Mouse (Mus musculus): ENCODE results near the gene Hdac7. TPM values are rescaled to one million over a fixed set of nuclear protein-coding genes. Genes with fewer than 3 reads are reported as not detected.

Gene Hdac7
- polyA plus RNA-seq, 1 experiment from 2014 or later, result 5.8 TPM

DNA sequence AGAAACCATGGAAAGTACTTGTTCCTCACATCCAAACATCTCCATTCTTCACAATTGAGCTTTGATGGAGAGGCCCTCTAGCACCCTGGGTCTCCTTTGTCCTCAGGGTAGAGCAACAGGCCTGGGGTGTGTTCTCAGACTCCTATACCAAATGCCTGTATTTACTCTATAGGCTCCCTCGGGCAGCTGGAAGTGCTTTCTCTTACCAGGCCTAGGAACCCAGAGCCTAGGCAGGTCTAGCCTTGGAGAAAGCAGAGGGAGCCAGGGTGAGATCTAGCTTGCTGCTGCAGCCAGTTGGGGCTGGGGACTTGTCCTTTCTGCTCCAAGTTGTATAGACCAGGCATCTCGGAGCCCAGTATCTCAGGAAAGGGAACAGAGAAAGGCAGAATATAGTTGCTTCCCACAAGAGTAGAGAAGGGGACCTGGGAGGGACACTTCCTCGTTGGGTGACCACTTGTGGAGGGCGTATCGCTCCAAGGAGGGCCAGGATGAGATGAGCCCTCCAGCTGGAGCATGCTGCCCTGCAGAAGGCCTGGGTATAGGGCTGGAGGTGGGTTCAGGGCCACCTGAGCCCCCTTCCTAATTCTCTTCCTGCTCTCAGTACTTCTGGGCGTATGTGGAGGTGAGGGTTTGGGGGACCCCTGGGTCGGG lies 57.0 kb downstream of the Hdac7 start:
- Histone ChIP-seq H3K27me3 (ENCODE audit: control insufficient read depth, insufficient read depth, low read depth, low read length) (peaks cover 4% of the 10 kb centered on the region), H3K36me3 (ENCODE audit: control insufficient read depth, insufficient read depth) (peaks cover 6% of the 10 kb centered on the region; the same call in 1 of the 2 replicates), H3K4me3 (ENCODE audit: low read depth, low read length) (peak overlapping the region; percentile 90), H3K9me3 (replicated peaks; ENCODE audit: control insufficient read depth, low read length) (no peaks in the 10 kb centered on the region), H3K9ac (ENCODE audit: low read depth, low read length) (peak overlapping the region; percentile 72), H3K4me1 (ENCODE audit: control insufficient read depth, low read depth, low read length) (peaks cover 49% of the 10 kb centered on the region), H3K4me2 (ENCODE audit: low read depth, low read length) (peak overlapping the region; percentile 74), H3K27ac (ENCODE audit: low read length) (peak overlapping the region; percentile 99)
- ATAC-seq (ENCODE audit: low read depth), result no peak
- WGBS (ENCODE audit: insufficient replicate concordance), result 49% methylated on average over 7 of the region's 7 CpGs

DNA sequence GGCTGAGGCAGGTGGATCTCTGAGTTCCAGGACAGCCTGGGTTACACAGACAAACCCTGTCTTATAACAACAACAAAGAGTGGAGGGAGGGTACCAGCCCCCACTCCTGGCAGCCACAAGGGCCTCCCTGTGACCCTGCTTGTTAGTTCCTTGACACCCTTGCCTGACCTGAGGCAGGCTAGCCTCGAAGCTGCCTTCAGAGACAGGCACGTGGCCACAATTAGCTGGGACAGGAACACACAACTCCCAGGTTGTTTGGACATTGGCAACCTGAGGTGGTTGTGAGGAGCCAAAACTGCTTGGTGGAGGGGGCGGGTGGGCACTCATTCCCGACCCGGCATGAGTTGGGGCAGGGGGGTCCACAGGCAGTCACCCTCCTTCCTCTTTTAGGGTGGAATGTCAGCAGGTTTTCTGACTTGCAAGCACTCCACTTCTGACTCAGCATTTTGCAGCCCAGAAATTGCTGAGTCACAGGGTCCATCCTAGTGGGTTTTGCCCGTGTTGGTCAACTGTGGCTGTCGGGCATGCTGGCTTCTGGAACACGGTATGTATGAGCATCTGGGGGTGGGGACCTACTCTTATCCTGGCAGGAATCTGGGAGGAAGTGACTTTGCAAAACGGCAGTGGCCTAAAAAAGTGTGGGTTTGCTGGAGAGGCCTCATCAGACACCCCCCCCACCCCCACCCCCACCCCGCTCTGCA lies 57.7 kb downstream of the Hdac7 start:
- H3K27ac ChIP-seq (ENCODE audit: low read length), result peak overlapping the region; percentile 99
- peak overlapping the region; percentile 90 for H3K4me3 ChIP-seq (ENCODE audit: low read depth, low read length)
- H3K9me3 ChIP-seq (replicated peaks; ENCODE audit: control insufficient read depth, low read length), result no peaks in the 10 kb centered on the region
- H3K36me3 ChIP-seq (ENCODE audit: control insufficient read depth, insufficient read depth), result peaks cover under 1% of the 10 kb centered on the region; the same call in 1 of the 2 replicates
- 14% methylated on average over 10 of the region's 10 CpGs for WGBS (ENCODE audit: insufficient replicate concordance)
- H3K4me1 ChIP-seq (ENCODE audit: control insufficient read depth, low read depth, low read length), result peaks cover 50% of the 10 kb centered on the region
- H3K4me2 ChIP-seq (ENCODE audit: low read depth, low read length), result peak overlapping the region; percentile 74
- H3K27me3 ChIP-seq (ENCODE audit: control insufficient read depth, insufficient read depth, low read depth, low read length), result peaks cover 11% of the 10 kb centered on the region
- peak; percentile 2; the same call in 1 of the 2 replicates for ATAC-seq (ENCODE audit: low read depth)
- peak overlapping the region; percentile 72 for H3K9ac ChIP-seq (ENCODE audit: low read depth, low read length)

DNA sequence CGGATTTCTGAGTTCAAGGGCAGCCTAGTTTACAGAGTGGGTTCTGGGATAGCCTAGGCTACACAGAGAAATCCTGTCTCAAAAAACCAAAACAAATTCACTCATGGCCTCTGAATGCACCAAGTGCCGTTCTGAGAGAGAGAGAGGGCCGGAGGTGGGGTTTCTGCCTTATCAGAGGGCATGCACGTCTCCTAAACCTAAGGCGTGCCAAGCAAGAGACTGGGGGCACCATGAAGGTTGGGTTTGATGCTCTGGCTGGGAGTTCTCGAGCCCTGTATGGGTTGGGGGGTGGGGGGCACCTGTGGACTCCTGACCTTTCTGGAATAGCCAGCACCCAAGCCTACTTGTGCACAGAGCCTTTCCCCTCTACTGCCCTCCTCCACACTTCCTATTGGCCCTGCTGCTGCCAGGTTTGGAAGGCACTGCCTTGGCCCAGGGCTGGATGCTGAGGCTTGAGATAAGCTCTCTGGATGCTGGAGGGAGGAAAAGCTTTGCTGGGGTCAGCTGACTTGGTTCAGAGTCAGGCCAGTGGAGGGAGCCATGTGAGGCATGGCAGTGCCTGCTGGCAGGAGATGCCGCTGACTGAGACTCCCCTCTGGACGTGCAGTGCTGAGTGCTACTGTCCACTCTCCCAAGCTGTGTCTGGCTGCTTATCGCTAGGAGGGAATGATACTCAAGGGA lies 58.4 kb downstream of the Hdac7 start:
- Histone ChIP-seq H3K4me2 (ENCODE audit: low read depth, low read length) (peak overlapping the region; percentile 74), H3K9me3 (replicated peaks; ENCODE audit: control insufficient read depth, low read length) (no peaks in the 10 kb centered on the region), H3K9ac (ENCODE audit: low read depth, low read length) (peak overlapping the region; percentile 97), H3K4me1 (ENCODE audit: control insufficient read depth, low read depth, low read length) (peaks cover 50% of the 10 kb centered on the region), H3K4me3 (ENCODE audit: low read depth, low read length) (peak overlapping the region; percentile 90), H3K27ac (ENCODE audit: low read length) (peak overlapping the region; percentile 99), H3K27me3 (ENCODE audit: control insufficient read depth, insufficient read depth, low read depth, low read length) (peaks cover 11% of the 10 kb centered on the region), H3K36me3 (ENCODE audit: control insufficient read depth, insufficient read depth) (no peaks in the 10 kb centered on the region; the same call in 1 of the 2 replicates)
- WGBS (ENCODE audit: insufficient replicate concordance), result 30% methylated on average over 9 of the region's 9 CpGs
- peak; percentile 75 for ATAC-seq (ENCODE audit: low read depth)

DNA sequence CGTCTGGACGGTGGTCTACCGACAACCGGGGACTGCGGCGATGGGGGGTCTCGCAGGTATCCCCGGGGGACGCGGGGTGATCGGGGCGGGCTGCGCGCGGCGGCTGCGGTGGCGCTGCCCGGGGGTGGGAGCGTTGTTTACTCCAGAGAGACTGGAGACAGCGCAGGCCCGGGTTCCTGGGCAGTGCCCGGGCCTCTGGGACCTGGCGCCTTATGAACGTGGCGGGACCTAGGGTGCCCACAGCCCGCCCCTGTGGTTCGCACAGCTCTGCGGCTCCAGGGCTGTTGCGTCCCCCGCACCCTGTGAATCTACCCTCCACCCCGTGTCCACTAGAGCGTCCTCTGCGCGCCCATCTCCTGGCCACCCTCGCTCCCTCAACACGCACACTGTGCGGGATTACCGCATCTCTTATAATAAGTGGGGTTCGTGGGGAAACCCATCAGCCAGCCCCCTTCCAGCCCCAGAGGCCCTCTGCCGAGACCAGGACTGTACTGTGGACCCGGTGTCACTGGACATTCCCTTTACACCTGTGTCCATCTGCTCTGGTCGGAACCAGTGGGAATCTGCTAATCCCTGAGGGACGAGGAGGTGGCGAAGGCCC lies 59.6 kb downstream of the Hdac7 start:
- peaks cover 49% of the 10 kb centered on the region for H3K4me1 ChIP-seq (ENCODE audit: control insufficient read depth, low read depth, low read length)
- peaks cover 11% of the 10 kb centered on the region for H3K27me3 ChIP-seq (ENCODE audit: control insufficient read depth, insufficient read depth, low read depth, low read length)
- no peaks in the 10 kb centered on the region for H3K9me3 ChIP-seq (replicated peaks; ENCODE audit: control insufficient read depth, low read length)
- H3K4me2 ChIP-seq (ENCODE audit: low read depth, low read length), result peak overlapping the region; percentile 74
- peak overlapping the region; percentile 97 for H3K9ac ChIP-seq (ENCODE audit: low read depth, low read length)
- 5% methylated on average over 44 of the region's 45 CpGs for WGBS (ENCODE audit: insufficient replicate concordance)
- H3K4me3 ChIP-seq (ENCODE audit: low read depth, low read length), result peak overlapping the region; percentile 90
- no peaks in the 10 kb centered on the region; the same call in 1 of the 2 replicates for H3K36me3 ChIP-seq (ENCODE audit: control insufficient read depth, insufficient read depth)
- peak; percentile 52 for ATAC-seq (ENCODE audit: low read depth)
- H3K27ac ChIP-seq (ENCODE audit: low read length), result peak overlapping the region; percentile 99

DNA sequence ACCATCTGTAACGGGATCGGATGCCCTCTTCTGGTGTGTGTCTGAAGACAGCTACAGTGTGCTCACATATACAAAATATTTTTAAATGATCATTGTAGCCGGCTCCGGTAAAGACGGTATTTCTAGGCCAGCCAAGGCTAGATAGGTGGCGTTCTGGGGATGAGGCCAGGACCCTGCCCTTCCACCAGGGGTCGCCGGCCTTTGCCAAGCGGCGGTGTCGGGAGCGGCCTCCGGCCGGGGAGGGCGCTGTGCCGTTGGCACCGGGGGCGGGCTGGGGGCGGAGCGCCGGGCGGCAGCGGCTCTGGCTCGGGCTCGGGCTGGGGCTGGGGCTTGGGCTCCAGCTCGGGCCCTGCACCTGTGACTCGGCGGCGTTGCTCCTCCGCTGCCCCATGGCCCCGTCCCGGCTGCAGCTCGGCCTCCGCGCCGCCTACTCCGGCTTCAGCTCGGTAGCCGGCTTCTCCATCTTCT lies 60.2 kb downstream of the Hdac7 start:
- peak overlapping the region; percentile 99 for H3K27ac ChIP-seq (ENCODE audit: low read length)
- H3K27me3 ChIP-seq (ENCODE audit: control insufficient read depth, insufficient read depth, low read depth, low read length), result peaks cover 11% of the 10 kb centered on the region
- H3K36me3 ChIP-seq (ENCODE audit: control insufficient read depth, insufficient read depth), result no peaks in the 10 kb centered on the region
- WGBS (ENCODE audit: insufficient replicate concordance), result 2% methylated on average over 39 of the region's 39 CpGs
- peak overlapping the region; percentile 74 for H3K4me2 ChIP-seq (ENCODE audit: low read depth, low read length)
- peak overlapping the region; percentile 97 for H3K9ac ChIP-seq (ENCODE audit: low read depth, low read length)
- peaks cover 45% of the 10 kb centered on the region for H3K4me1 ChIP-seq (ENCODE audit: control insufficient read depth, low read depth, low read length)
- H3K9me3 ChIP-seq (replicated peaks; ENCODE audit: control insufficient read depth, low read length), result no peaks in the 10 kb centered on the region
- peak; percentile 81 for ATAC-seq (ENCODE audit: low read depth)
- peak overlapping the region; percentile 90 for H3K4me3 ChIP-seq (ENCODE audit: low read depth, low read length)

DNA sequence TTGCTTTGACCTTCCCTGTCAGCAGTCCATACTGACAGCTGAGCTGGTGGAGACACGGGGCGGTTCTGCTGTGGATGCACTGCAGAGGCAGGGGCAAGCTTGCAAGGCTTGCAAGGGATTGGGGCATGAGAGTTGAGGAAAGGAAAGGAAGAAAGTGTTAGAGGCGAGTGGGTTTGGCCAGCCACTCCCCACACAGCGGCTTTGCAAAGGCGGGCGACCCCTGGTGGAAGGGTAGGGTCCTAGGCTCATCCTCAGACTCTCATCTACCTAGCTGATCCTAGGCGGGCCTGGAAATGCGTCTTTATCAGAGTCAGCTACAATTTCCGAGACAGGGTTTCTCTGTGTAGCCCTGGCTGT lies 61.6 kb downstream of the Hdac7 start:
- Histone ChIP-seq H3K36me3 (ENCODE audit: control insufficient read depth, insufficient read depth) (no peaks in the 10 kb centered on the region), H3K27ac (ENCODE audit: low read length) (no peak overlapping the region), H3K27me3 (ENCODE audit: control insufficient read depth, insufficient read depth, low read depth, low read length) (peaks cover 11% of the 10 kb centered on the region), H3K9me3 (replicated peaks; ENCODE audit: control insufficient read depth, low read length) (no peaks in the 10 kb centered on the region), H3K4me3 (ENCODE audit: low read depth, low read length) (peak overlapping the region; percentile 33; the same call in 1 of the 2 replicates), H3K4me1 (ENCODE audit: control insufficient read depth, low read depth, low read length) (peaks cover 34% of the 10 kb centered on the region), H3K4me2 (ENCODE audit: low read depth, low read length) (peak overlapping the region; percentile 44), H3K9ac (ENCODE audit: low read depth, low read length) (no peak overlapping the region)
- WGBS (ENCODE audit: insufficient replicate concordance), result 2% methylated on average over 9 of the region's 9 CpGs
- ATAC-seq (ENCODE audit: low read depth), result no peak

DNA sequence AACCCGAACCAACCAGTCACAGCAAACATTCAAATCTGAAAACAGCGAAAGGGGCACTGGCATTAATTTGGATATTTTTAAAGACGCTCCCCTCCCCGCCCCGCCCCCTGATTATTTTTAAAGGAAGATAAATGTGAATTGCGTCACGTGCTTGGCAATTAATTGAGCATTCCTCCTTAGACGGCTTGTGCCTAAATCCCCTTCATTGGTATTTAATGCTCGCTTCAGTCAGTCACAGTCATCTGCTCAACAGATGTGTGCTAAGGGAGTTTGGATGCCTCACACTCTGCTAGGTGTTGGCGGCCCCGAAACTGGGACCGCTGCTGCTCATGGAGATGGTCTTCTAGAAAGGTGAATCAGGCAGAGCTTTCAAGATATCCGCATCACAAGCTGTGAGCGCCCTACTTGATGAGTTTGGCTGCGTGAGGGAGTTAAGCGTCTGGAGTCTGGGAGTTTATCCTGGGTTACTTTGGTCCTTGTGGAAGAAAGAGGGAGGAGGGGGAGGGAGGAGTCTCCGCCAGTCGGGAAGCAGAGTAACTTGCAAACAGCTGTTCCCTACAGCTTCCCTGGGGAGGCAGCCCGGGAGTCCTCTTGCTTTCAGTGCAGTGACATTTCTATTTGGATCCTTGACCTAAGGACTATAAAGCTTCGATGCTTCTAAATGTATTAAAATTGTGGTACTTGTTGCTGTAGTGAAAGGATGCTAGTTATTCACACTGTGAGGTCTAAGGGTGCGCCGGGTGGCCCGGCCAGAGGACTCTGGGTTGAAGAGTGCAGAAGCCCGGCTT lies 62.1 kb downstream of the Hdac7 start:
- no peak overlapping the region for H3K27ac ChIP-seq (ENCODE audit: low read length)
- no peaks in the 10 kb centered on the region for H3K36me3 ChIP-seq (ENCODE audit: control insufficient read depth, insufficient read depth)
- H3K4me2 ChIP-seq (ENCODE audit: low read depth, low read length), result peak overlapping the region; percentile 44
- H3K4me3 ChIP-seq (ENCODE audit: low read depth, low read length), result peak overlapping the region; percentile 33; the same call in 1 of the 2 replicates
- no peaks in the 10 kb centered on the region for H3K9me3 ChIP-seq (replicated peaks; ENCODE audit: control insufficient read depth, low read length)
- peaks cover 11% of the 10 kb centered on the region for H3K27me3 ChIP-seq (ENCODE audit: control insufficient read depth, insufficient read depth, low read depth, low read length)
- H3K9ac ChIP-seq (ENCODE audit: low read depth, low read length), result no peak overlapping the region
- H3K4me1 ChIP-seq (ENCODE audit: control insufficient read depth, low read depth, low read length), result peaks cover 29% of the 10 kb centered on the region
- 26% methylated on average over 24 of the region's 24 CpGs for WGBS (ENCODE audit: insufficient replicate concordance)
- no peak for ATAC-seq (ENCODE audit: low read depth)

DNA sequence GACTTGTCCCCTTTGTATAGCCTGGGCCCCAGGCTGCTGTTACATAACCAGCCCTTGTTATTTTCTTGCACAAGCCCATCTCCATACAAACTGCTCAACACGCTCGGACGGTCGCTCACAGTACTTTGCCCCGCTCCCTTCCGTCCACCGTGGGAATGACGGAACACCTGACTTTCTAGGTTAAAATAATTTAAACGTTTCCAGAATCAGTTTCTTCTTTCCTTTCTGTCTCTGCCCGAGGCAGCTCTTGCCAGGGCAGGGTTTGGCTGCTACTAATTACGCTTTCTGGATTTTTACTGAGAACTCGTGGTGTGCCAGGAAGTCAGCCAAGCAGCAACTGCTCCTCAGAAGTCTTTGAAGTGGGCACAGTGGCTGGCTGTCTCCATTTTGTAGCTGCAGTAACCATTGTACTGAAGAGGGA lies 63.7 kb downstream of the Hdac7 start:
- Histone ChIP-seq H3K4me3 (ENCODE audit: low read depth, low read length) (no peak overlapping the region), H3K4me1 (ENCODE audit: control insufficient read depth, low read depth, low read length) (peaks cover 14% of the 10 kb centered on the region), H3K27ac (ENCODE audit: low read length) (peak overlapping the region; percentile 17; the same call in 1 of the 2 replicates), H3K27me3 (ENCODE audit: control insufficient read depth, insufficient read depth, low read depth, low read length) (peaks cover 11% of the 10 kb centered on the region), H3K36me3 (ENCODE audit: control insufficient read depth, insufficient read depth) (no peaks in the 10 kb centered on the region), H3K9me3 (replicated peaks; ENCODE audit: control insufficient read depth, low read length) (no peaks in the 10 kb centered on the region), H3K9ac (ENCODE audit: low read depth, low read length) (no peak overlapping the region), H3K4me2 (ENCODE audit: low read depth, low read length) (no peak overlapping the region)
- 59% methylated on average over 12 of the region's 12 CpGs for WGBS (ENCODE audit: insufficient replicate concordance)
- no peak for ATAC-seq (ENCODE audit: low read depth)
